Mouse (Mus musculus) hindbrain, embryonic 11.5 days (tissue): ENCODE measurements around the gene Zfp444. TPM values are rescaled to one million over a fixed set of nuclear protein-coding genes. Genes with fewer than 3 reads are reported as not detected.
A peak's percentile ranks its signal among the peaks of the same experiment; 100 is the strongest.

Source experiments
- ATAC-seq: fragments of 200-750 bp; cut with Nextera tagmentation; 2 replicates; pipeline ENCODE4 v1.8.0; 2017; ENCODE audit warnings: mild to moderate bottlenecking, moderate TSS enrichment, moderate library complexity; ENCODE audit not compliant: low FRiP score
- DNase-seq: peaks from one replicate; pipeline ENCODE4 v3.0.0-alpha.2; 2015; ENCODE audit warnings: low spot score
- H3K27ac ChIP-seq: fragments of 300-500 bp; sonication (generic); 2 replicates; pipeline ENCODE4 v1.5.1; 2014; ENCODE audit warnings: mild to moderate bottlenecking, low read depth, low read length
- H3K27me3 ChIP-seq: fragments of 300-500 bp; sonication (generic); 2 replicates; pipeline ENCODE4 v1.6.1; 2014; ENCODE audit warnings: mild to moderate bottlenecking, low read length, moderate library complexity, mixed read lengths; ENCODE audit not compliant: control insufficient read depth, insufficient read depth
- H3K36me3 ChIP-seq: fragments of 300-500 bp; sonication (generic); 2 replicates; pipeline ENCODE4 v1.6.1; 2014; ENCODE audit warnings: mild to moderate bottlenecking, low read length, moderate library complexity, mixed read lengths; ENCODE audit not compliant: control insufficient read depth, insufficient read depth
- H3K4me1 ChIP-seq: fragments of 300-500 bp; sonication (generic); replicated peaks from 2 replicates; pipeline ENCODE4 v1.6.1; 2014; ENCODE audit warnings: low read length, mixed read lengths; ENCODE audit not compliant: control insufficient read depth, insufficient read depth
- H3K4me2 ChIP-seq: fragments of 300-500 bp; sonication (generic); replicated peaks from 2 replicates; pipeline ENCODE4 v1.6.1; 2014; ENCODE audit warnings: mild to moderate bottlenecking, low read depth, low read length
- H3K4me3 ChIP-seq: fragments of 300-500 bp; sonication (generic); 2 replicates; pipeline ENCODE4 v1.5.1; 2014; ENCODE audit warnings: low read depth, low read length
- H3K9ac ChIP-seq: fragments of 300-500 bp; sonication (generic); 2 replicates; pipeline ENCODE4 v1.6.1; 2014; ENCODE audit warnings: low read depth, low read length
- H3K9me3 ChIP-seq: fragments of 300-500 bp; sonication (generic); 2 replicates; pipeline ENCODE4 v1.6.1; 2016; ENCODE audit warnings: low read length; ENCODE audit not compliant: control insufficient read depth
- WGBS: fragments of 180-500 bp; shearing (Covaris S2); extraction: QIAGEN DNeasy Blood & Tissue Kit; methylation state at CpG from one replicate; pipeline ENCODE4 v1.1.7; 2014; 5-methylcytosine and 5-hydroxymethylcytosine counted together
- polyA plus RNA-seq: library from polyadenylated mRNA; unstranded; fragments of >200 nt; fragmentation: Nextera tagmentation; extraction: Ambion mirVana; gene quantifications from 2 replicates; pipeline ENCODE4 v1.2.1, GENCODE M21; 2014

The Zfp444 gene
- polyA plus RNA-seq, result 67.9 and 73.1 TPM in 2 replicates

DNA sequence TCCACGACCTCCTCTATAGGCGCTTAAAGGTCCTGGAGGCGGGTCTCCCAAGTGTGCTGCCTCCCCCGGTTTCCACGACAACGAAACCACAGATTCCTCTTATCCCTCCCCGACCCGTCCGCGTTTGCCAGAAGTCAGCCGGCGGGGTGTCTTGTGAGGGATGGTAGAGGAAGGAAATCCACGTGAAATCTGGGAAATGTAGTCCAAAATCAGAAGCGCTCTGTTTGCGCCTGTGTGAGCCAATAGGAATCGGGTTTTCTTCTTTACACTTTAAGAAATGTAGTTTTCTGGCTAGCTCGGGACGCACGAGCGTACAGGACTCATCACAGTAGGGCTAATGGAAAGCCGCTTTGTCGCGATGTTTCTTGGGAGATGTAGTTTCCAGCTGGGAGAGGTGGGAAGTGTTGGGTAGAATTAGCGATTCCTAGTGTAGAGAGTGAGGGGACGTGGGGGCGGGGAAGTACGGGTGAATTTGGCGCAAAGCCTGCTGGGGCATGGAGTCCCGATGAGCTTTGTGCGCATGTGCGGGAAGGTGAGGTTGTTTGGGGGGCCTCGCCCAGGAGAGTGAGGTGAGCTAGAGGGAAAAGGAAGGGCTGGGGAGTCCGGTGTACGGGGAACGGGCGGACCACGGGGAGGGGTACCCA lies at the start of gene Zfp444:
Gene Zfp444, plus strand, starts transcription at position 221 of the 644 bp plus-strand sequence.
- peak within 1 kb of the TSS; percentile 65 for H3K4me2 ChIP-seq
- peak; percentile 97 for ATAC-seq
- H3K36me3 ChIP-seq, result no peaks in the 10 kb centered on the region
- no peaks in the 10 kb centered on the region for H3K9me3 ChIP-seq
- peak; percentile 97 for DNase-seq
- no peaks in the 10 kb centered on the region for H3K27me3 ChIP-seq
- H3K4me3 ChIP-seq, result peak within 1 kb of the TSS; percentile 69
- peaks cover 4% of the 10 kb centered on the region; the same call in 1 of the 2 replicates for H3K4me1 ChIP-seq
- H3K9ac ChIP-seq, result peak within 1 kb of the TSS; percentile 68
- WGBS, result under 1% methylated on average over 37 of the region's 37 CpGs
- peak within 1 kb of the TSS; percentile 30 for H3K27ac ChIP-seq

DNA sequence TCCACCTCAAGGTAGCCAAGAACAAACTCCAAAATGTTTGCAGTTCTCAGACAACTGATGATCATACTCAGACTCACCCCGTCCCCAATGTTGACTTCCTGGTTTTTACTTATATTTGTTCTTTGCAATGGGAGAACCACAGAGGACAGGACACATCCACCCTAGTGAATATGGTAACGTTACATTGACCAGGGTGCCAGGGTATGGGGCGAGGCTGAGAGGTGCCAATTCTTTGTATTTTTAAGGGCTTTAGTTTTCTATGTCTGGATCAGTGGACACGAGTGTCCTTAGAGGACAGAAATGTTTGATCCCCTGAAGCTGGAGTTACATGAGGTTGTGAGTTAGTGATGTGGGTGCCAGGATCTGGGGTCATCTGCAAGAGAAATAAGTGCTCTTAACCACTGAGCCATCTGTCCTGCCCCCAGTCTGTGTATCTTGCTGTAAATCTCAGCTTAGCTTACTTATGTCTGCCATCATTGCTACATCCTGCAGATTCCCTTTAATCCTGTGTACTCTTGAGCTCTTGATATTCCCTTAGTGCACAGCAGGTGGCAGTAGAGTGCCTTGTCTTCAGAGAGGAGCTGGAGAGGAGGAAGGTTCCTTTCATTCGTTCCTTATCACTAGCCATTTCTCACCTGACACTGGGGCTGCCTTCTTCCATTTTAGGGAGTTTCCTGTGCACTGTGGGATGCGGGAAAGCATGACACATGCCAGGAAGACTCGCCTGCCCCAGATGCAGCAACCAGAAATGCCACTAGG lies 45.2 kb upstream of the Zfp444 start:
- no peaks in the 10 kb centered on the region for H3K27me3 ChIP-seq
- no peaks in the 10 kb centered on the region for H3K9me3 ChIP-seq
- no peaks in the 10 kb centered on the region for H3K36me3 ChIP-seq
- no peak overlapping the region for H3K4me3 ChIP-seq
- no peaks in the 10 kb centered on the region for H3K4me1 ChIP-seq
- DNase-seq (peak; percentile 81), ATAC-seq (peak; percentile 72)
- no peak overlapping the region for H3K9ac ChIP-seq
- H3K27ac ChIP-seq, result no peak overlapping the region
- WGBS, result 42% methylated on average over 7 of the region's 7 CpGs
- no peak overlapping the region for H3K4me2 ChIP-seq

DNA sequence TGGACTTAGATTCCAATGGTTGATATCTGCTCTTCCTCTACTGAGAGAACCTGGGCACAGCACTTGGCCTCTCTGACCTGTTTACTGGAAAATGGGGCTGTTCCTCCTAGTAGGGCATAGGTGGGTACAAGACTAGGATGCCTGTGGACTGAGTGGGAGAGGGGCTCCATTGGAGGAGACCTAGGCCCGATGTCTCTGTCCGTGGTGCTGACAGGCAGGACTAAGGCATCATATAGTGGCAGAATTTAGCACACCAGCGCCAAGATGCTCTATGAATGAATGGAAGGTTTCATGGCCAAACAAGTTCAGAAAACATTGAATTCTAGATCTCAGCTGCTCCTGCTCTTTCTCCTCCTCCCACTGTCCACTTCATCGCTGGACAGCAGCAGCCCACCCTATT lies 41.7 kb upstream of the Zfp444 start:
- no peaks in the 10 kb centered on the region for H3K9me3 ChIP-seq
- no peak overlapping the region for H3K27ac ChIP-seq
- no peak overlapping the region for H3K9ac ChIP-seq
- H3K36me3 ChIP-seq, result no peaks in the 10 kb centered on the region; the same call in 1 of the 2 replicates
- WGBS, result 50% methylated on average over 4 of the region's 4 CpGs
- no peak for ATAC-seq
- H3K4me2 ChIP-seq, result no peak overlapping the region
- no peaks in the 10 kb centered on the region for H3K27me3 ChIP-seq
- DNase-seq, result no peak
- no peaks in the 10 kb centered on the region for H3K4me1 ChIP-seq
- H3K4me3 ChIP-seq, result no peak overlapping the region

GRCm38 (mm10) chr7:6132646-6133045 lies 39.4 kb upstream of the Zfp444 start:
- WGBS, result 81% methylated on average over 30 of the region's 30 CpGs
- no peak overlapping the region for H3K4me2 ChIP-seq
- no peak overlapping the region for H3K27ac ChIP-seq
- no peak; the same call in 1 of the 2 replicates for ATAC-seq
- H3K4me1 ChIP-seq, result no peaks in the 10 kb centered on the region
- no peak for DNase-seq
- no peaks in the 10 kb centered on the region for H3K9me3 ChIP-seq
- H3K27me3 ChIP-seq, result no peaks in the 10 kb centered on the region
- no peaks in the 10 kb centered on the region; the same call in 1 of the 2 replicates for H3K36me3 ChIP-seq
- H3K4me3 ChIP-seq, result no peak overlapping the region
- no peak overlapping the region for H3K9ac ChIP-seq

DNA sequence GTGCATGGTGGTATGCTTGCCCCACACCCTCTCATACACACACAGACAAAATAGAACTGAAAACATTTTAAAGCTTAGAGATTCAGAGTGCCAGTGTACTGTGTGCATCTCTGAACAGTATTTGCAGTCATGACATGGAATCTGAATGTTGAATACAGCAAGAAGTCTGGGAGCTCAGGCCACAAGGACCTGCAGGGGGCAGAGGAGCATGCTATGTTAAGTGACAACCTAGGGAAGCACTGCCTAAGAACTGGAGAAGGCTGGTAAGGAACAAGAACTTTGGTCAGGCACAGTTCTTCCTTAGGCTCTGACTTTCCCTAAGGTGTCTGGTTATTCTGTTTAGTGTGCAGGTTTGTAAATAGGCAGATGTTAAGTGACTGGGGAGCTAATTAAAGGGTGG lies 35.5 kb upstream of the Zfp444 start:
- DNase-seq, result no peak
- Histone ChIP-seq H3K36me3 (no peaks in the 10 kb centered on the region; the same call in 1 of the 2 replicates), H3K9ac (no peak overlapping the region), H3K27me3 (no peaks in the 10 kb centered on the region), H3K4me2 (no peak overlapping the region), H3K27ac (no peak overlapping the region), H3K4me1 (no peaks in the 10 kb centered on the region), H3K4me3 (no peak overlapping the region), H3K9me3 (no peaks in the 10 kb centered on the region)
- no peak for ATAC-seq

DNA sequence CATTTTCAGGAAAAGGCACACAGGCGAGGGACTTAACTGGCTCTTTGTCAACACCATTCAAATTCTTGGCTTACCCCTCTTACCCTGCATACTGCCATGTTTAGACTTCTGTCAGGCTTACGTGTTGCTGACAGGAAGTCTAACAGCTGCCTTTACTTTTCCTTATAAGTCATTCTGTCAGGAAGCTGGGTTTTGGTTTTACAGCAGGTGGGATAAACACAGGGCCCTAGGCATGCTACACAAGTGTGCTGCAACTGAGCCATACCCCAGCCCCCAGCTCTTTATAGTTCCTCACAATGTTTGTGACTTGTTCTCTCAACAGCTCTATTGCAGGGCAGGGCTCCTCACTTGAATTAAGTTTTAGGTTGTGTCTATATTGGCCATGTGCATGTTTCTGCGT lies 32.7 kb upstream of the Zfp444 start:
- WGBS, result 86% methylated on average over 3 of the region's 3 CpGs
- H3K4me3 ChIP-seq, result no peak overlapping the region
- no peaks in the 10 kb centered on the region for H3K9me3 ChIP-seq
- H3K4me1 ChIP-seq, result no peaks in the 10 kb centered on the region
- H3K27me3 ChIP-seq, result no peaks in the 10 kb centered on the region
- DNase-seq (no peak), ATAC-seq (no peak)
- no peaks in the 10 kb centered on the region for H3K36me3 ChIP-seq
- H3K27ac ChIP-seq, result no peak overlapping the region
- no peak overlapping the region for H3K9ac ChIP-seq
- H3K4me2 ChIP-seq, result no peak overlapping the region

DNA sequence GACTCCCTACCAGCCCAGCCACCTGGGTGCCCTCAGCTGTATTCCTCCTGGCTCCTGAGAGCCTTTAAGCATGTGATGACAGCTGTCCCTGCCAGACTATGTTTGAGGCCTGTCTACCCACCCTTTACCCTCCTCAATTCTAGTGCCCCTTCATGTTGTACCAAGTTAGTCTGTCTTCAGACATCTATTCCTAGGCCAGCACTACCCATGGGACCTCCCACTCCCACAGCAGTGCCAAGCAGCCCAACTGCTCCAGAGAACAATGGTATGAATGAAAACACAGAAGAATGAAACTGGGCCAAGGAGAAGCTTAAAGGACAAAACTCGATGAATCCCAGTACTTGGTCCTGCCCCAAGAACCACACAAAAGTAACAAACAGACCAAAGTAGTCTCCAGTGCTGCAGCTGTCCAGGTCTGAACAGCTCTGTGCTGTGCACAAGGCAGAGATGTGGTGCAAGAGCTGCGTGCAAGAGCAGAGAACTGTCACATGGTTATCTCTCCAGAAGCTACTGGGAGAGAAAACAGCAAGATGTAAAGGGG lies 28.0 kb upstream of the Zfp444 start:
- no peaks in the 10 kb centered on the region for H3K9me3 ChIP-seq
- H3K27ac ChIP-seq, result no peak overlapping the region
- ATAC-seq (no peak), DNase-seq (no peak)
- WGBS, result 80% methylated on average over 2 of the region's 2 CpGs
- no peak overlapping the region for H3K9ac ChIP-seq
- no peaks in the 10 kb centered on the region for H3K4me1 ChIP-seq
- H3K27me3 ChIP-seq, result no peaks in the 10 kb centered on the region
- H3K4me3 ChIP-seq, result no peak overlapping the region
- no peak overlapping the region for H3K4me2 ChIP-seq
- no peaks in the 10 kb centered on the region for H3K36me3 ChIP-seq

DNA sequence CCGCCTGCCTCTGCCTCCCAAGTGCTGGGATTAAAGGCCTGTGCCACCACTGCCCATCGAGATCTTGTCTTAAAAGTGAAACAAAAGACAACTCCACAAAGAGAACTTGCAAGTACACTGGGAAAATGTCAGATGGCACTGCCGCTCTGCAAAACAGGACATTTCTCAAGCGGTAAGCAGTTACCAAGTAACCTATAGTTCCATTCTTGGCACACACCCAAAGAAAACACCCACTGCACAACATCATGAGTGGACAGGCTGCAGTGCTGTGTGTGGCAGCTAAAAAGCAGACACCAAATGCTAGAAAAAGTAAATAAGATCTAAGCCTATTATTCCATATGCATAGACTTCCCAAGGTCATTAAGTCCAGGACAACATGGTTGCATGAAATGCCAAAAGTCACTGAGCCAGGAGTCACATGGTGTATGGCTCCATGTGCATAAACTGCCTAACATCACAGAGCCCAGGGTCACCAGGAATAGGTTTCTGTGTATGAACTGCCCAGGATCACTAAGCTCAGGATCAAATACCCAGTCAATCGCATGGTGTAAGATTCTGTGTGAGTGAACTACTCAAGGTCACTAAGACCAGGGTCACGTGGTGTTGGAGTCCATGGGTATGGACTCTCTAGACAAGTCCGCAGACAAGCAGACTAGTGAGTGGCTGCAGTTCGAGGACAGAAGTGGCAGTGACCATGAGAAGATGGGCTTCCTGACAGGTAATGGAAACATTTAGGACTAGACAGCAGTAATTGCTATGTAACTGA lies 26.4 kb upstream of the Zfp444 start:
- Histone ChIP-seq H3K27ac (no peak overlapping the region), H3K9ac (no peak overlapping the region), H3K27me3 (no peaks in the 10 kb centered on the region), H3K9me3 (no peaks in the 10 kb centered on the region), H3K4me1 (no peaks in the 10 kb centered on the region), H3K36me3 (no peaks in the 10 kb centered on the region), H3K4me3 (no peak overlapping the region), H3K4me2 (no peak overlapping the region)
- DNase-seq (no peak), ATAC-seq (no peak)
- WGBS, result 94% methylated on average over 8 of the region's 8 CpGs
